Mouse (Mus musculus): ENCODE data around the gene Trio. TPM values are rescaled to one million over a fixed set of nuclear protein-coding genes. Genes with fewer than 3 reads are reported as not detected.

Gene Trio
- polyA plus RNA-seq, 1 experiment from 2014 or later: 39.5 TPM

DNA sequence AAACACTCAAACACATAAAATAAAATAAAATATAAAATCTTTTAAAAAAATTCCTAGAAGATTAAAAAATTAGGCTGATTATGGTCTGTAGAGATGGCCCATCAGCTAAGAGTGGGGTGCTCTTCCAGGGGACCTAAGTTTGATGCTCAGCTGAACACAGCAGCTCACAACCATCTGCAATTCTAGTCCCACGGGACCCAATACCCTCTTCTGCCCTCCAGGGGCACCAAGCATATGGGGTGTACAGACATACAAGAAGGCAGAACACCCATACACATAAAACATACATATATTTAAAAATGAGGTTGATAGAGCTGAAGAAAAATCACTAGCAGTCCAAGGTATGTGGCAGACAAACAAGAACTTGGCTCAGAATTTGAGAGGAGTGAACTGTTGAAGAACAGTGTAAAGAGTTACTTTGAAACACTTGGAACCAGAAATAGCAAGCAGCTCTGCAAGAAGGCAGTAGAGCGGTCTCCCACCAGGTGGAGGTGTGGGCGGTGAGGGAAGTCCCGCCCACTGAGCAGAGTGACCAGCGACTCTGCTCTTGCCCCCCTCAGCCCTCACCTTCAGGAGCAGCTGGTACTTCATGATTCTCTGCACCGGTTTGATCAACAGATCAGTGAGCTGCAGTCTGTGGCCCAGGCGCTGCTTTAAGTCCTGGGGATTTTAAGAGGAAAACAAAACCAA lies 270.9 kb downstream of the Trio start:
- WGBS: 92% methylated on average over 7 of the region's 7 CpGs
- H3K9me3 ChIP-seq: no peaks in the 10 kb centered on the region
- H3K9ac ChIP-seq: no peak overlapping the region
- peaks cover 95% of the 10 kb centered on the region for H3K36me3 ChIP-seq
- H3K4me3 ChIP-seq: no peak overlapping the region
- peaks cover 14% of the 10 kb centered on the region for H3K4me1 ChIP-seq (replicated peaks)
- H3K27me3 ChIP-seq: no peaks in the 10 kb centered on the region
- H3K27ac ChIP-seq: no peak overlapping the region
- no peak overlapping the region for H3K4me2 ChIP-seq
- ATAC-seq (ENCODE audit: low FRiP score): no peak

DNA sequence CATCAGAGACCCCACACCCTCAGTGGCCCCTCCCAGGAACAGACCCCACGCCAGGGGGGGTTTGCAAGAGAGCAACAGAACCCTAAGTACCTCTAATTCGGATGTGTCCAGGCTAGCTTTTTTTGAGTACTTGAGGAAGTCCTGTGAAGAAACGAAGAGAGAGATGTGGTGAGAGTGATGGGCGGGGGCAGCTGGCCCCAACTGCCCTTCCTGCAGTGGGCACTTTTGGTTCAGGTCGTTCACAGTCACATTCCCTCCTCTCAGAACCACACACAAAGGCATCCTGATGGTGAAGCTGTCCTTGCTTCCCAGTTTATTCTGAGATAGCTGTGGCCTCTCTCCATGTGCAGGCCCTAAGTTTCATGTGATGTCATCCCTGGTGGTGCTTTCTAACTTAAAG lies 271.7 kb downstream of the Trio start:
- Histone ChIP-seq H3K9me3 (no peaks in the 10 kb centered on the region), H3K4me2 (no peak overlapping the region), H3K36me3 (peaks cover 95% of the 10 kb centered on the region), H3K4me1 (replicated peaks) (peaks cover 14% of the 10 kb centered on the region), H3K27me3 (no peaks in the 10 kb centered on the region), H3K27ac (no peak overlapping the region), H3K4me3 (no peak overlapping the region), H3K9ac (0 out of 2 replicates have a peak overlapping the region, but pooled peaks have one; percentile 9)
- ATAC-seq (ENCODE audit: low FRiP score): no peak
- 85% methylated on average over 5 of the region's 5 CpGs for WGBS

GRCm38 (mm10) chr15:27752677-27753342 lies 272.8 kb downstream of the Trio start:
- Histone ChIP-seq H3K36me3 (peaks cover 95% of the 10 kb centered on the region), H3K9ac (no peak overlapping the region), H3K27ac (peak overlapping the region; percentile 48), H3K4me1 (replicated peaks) (peaks cover 14% of the 10 kb centered on the region), H3K9me3 (no peaks in the 10 kb centered on the region), H3K4me2 (no peak overlapping the region), H3K27me3 (no peaks in the 10 kb centered on the region), H3K4me3 (no peak overlapping the region)
- ATAC-seq (ENCODE audit: low FRiP score): no peak
- 55% methylated on average over 7 of the region's 7 CpGs for WGBS

DNA sequence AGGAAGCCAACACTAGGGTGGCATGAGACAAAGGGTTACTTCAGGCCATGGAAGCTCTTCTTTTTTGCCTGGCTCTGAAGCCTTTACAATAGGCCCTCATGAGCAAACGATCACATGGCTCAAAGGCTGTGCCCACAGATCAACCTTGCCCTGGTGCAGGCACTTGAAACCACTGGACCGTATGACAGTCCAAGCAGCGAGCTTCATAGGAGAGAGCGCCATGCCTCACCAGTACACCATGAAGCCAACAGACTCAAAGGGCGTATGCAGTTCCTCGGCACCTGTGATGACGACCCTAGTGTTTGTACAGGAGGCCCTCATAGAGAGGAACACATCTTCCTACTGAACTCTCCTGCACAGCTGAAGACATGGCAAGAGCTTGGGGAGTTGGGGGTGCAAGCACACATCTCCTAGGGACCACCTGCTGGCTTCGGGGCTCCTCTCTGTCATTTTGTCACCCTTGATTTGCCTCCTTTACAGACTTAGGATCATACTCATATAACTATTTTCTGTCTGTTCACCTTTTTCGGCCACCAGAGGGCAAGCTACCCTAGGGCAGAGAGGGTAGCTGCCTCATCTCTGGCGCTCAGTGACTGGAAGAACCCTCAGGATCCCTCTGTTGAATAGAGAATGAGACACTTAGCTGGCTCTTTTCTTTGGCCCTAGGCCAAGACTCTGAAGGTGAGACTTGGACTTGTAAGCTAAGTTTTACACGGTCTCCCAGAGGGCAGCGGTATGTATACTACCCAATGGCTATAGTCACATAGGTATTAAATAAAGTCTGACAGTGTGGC lies 273.8 kb downstream of the Trio start:
- H3K4me2 ChIP-seq: no peak overlapping the region
- H3K9me3 ChIP-seq: no peaks in the 10 kb centered on the region
- H3K9ac ChIP-seq: no peak overlapping the region
- WGBS: 81% methylated on average over 12 of the region's 12 CpGs
- ATAC-seq (ENCODE audit: low FRiP score): peak; percentile 64; the same call in 1 of the 2 replicates
- H3K36me3 ChIP-seq: peaks cover 95% of the 10 kb centered on the region
- H3K27me3 ChIP-seq: no peaks in the 10 kb centered on the region
- H3K27ac ChIP-seq: no peak overlapping the region
- H3K4me1 ChIP-seq (replicated peaks): peaks cover 14% of the 10 kb centered on the region
- no peak overlapping the region for H3K4me3 ChIP-seq

GRCm38 (mm10) chr15:27748739-27749138 lies 276.9 kb downstream of the Trio start:
- no peak overlapping the region for H3K4me3 ChIP-seq
- H3K27ac ChIP-seq: no peak overlapping the region
- ATAC-seq (ENCODE audit: low FRiP score): no peak
- no peak overlapping the region for H3K4me2 ChIP-seq
- H3K27me3 ChIP-seq: no peaks in the 10 kb centered on the region
- WGBS: 92% methylated on average over 8 of the region's 8 CpGs
- no peaks in the 10 kb centered on the region for H3K9me3 ChIP-seq
- H3K9ac ChIP-seq: no peak overlapping the region
- H3K4me1 ChIP-seq (replicated peaks): peaks cover 9% of the 10 kb centered on the region
- H3K36me3 ChIP-seq: peaks cover 94% of the 10 kb centered on the region

GRCm38 (mm10) chr15:27747512-27747911 lies 278.1 kb downstream of the Trio start:
- 92% methylated on average over 18 of the region's 18 CpGs for WGBS

GRCm38 (mm10) chr15:27744995-27745394 lies 280.7 kb downstream of the Trio start:
- Histone ChIP-seq H3K27me3 (no peaks in the 10 kb centered on the region), H3K9ac (no peak overlapping the region), H3K27ac (no peak overlapping the region), H3K4me2 (no peak overlapping the region), H3K4me3 (no peak overlapping the region), H3K9me3 (no peaks in the 10 kb centered on the region), H3K36me3 (peaks cover 91% of the 10 kb centered on the region), H3K4me1 (replicated peaks) (no peaks in the 10 kb centered on the region)
- 86% methylated on average over 5 of the region's 5 CpGs for WGBS
- ATAC-seq (ENCODE audit: low FRiP score): no peak

More at GRCm38 (mm10) chr15:27747512-27747911, 278.1 kb downstream of the Trio start:
- no peak overlapping the region for H3K27ac ChIP-seq
- H3K27me3 ChIP-seq: no peaks in the 10 kb centered on the region
- H3K4me1 ChIP-seq (replicated peaks): no peaks in the 10 kb centered on the region
- ATAC-seq (ENCODE audit: low FRiP score): no peak
- no peak overlapping the region for H3K4me3 ChIP-seq
- no peaks in the 10 kb centered on the region for H3K9me3 ChIP-seq
- peaks cover 97% of the 10 kb centered on the region for H3K36me3 ChIP-seq
- H3K9ac ChIP-seq: no peak overlapping the region
- no peak overlapping the region for H3K4me2 ChIP-seq

GRCm38 (mm10) chr15:27740080-27740479 lies 285.6 kb downstream of the Trio start:
- H3K27ac ChIP-seq: no peak overlapping the region
- H3K4me3 ChIP-seq: no peak overlapping the region
- WGBS: 90% methylated on average over 7 of the region's 7 CpGs
- no peak overlapping the region for H3K4me2 ChIP-seq
- H3K9ac ChIP-seq: no peak overlapping the region
- peaks cover 82% of the 10 kb centered on the region for H3K36me3 ChIP-seq
- no peaks in the 10 kb centered on the region for H3K9me3 ChIP-seq
- H3K27me3 ChIP-seq: no peaks in the 10 kb centered on the region
- no peaks in the 10 kb centered on the region for H3K4me1 ChIP-seq (replicated peaks)
- ATAC-seq (ENCODE audit: low FRiP score): no peak

DNA sequence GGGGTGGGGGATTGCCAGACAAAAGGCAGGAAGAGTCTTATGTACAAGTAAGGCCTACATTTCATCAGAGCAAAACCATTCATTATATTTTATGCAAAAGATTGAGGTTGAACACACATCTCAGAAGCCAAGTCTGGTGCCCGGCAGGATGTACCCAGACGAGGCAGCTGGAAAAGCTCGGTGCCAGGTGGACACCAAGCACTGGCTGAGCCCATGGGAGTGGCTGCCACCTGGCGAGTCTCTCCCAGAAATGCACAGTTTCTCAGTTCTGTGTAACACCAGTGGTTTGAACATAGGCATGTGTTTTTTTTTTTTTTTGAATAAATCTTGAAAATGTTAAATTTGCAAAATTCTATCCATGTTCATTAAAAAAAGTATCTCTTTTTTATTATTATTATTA lies 293.8 kb downstream of the Trio start:
- Histone ChIP-seq H3K27ac (no peak overlapping the region), H3K4me2 (no peak overlapping the region), H3K36me3 (peaks cover 68% of the 10 kb centered on the region), H3K9me3 (no peaks in the 10 kb centered on the region), H3K9ac (no peak overlapping the region), H3K4me3 (no peak overlapping the region), H3K4me1 (replicated peaks) (no peaks in the 10 kb centered on the region), H3K27me3 (no peaks in the 10 kb centered on the region)
- 84% methylated on average over 4 of the region's 4 CpGs for WGBS
- no peak for ATAC-seq (ENCODE audit: low FRiP score)

GRCm38 (mm10) chr15:27726228-27726627 lies 299.4 kb downstream of the Trio start:
- H3K4me2 ChIP-seq: no peak overlapping the region
- WGBS: 86% methylated on average over 6 of the region's 6 CpGs
- ATAC-seq (ENCODE audit: low FRiP score): no peak

DNA sequence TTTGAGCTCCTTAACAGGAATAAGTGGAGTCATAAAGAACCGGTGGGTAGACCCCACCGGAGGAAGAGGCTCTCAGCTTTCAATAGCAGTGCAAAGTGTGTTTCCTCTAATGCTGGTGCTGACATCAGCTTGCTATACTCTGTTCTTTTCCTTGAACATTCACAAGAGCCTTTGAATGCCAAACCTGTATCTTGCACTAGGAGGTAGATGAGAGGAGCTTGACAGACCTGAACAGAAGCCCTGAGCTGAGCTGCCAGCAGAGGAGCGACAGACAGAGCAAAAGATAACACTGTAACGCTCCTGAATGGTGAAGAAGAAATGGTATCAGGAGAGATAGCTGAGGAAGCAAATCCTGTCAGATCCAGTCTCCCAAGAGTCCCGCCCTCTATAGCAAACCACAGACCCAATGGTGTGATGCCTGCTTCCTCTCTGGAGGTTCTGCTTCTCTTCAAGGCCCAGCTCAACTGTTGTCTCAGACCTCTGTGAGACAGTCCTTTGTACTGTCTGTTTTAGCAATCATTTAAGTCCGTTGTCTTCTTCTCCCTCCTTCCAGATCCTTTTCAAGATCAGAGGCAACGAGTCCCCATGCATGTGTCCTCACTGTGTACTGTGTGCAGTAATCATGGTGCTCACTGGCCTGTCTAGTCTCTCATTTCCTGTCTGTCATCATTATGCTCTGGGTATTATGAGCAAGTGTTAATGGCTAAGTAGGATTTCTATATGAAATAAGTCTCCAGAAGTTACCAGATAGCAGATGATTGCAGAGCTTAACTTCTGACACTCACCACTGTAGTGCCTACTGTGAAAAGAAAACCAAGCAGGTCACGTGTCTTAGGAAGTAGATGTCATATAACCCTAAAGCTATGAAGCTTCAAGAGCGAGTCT lies 300.6 kb downstream of the Trio start:
- no peak overlapping the region for H3K4me2 ChIP-seq
- peaks cover 14% of the 10 kb centered on the region; the same call in 1 of the 2 replicates for H3K36me3 ChIP-seq
- no peak overlapping the region for H3K9ac ChIP-seq
- no peaks in the 10 kb centered on the region for H3K27me3 ChIP-seq
- H3K27ac ChIP-seq: peak overlapping the region; percentile 3; the same call in 1 of the 2 replicates
- 85% methylated on average over 9 of the region's 9 CpGs for WGBS
- peaks cover 3% of the 10 kb centered on the region; the same call in 1 of the 2 replicates for H3K9me3 ChIP-seq
- no peak overlapping the region for H3K4me3 ChIP-seq
- no peak for ATAC-seq (ENCODE audit: low FRiP score)
- no peaks in the 10 kb centered on the region for H3K4me1 ChIP-seq (replicated peaks)

More at GRCm38 (mm10) chr15:27726228-27726627, 299.4 kb downstream of the Trio start:
- peaks cover 3% of the 10 kb centered on the region; the same call in 1 of the 2 replicates for H3K9me3 ChIP-seq
- H3K9ac ChIP-seq: no peak overlapping the region
- no peak overlapping the region for H3K4me3 ChIP-seq
- H3K4me1 ChIP-seq (replicated peaks): no peaks in the 10 kb centered on the region
- H3K27me3 ChIP-seq: no peaks in the 10 kb centered on the region
- H3K27ac ChIP-seq: no peak overlapping the region
- peaks cover 18% of the 10 kb centered on the region; the same call in 1 of the 2 replicates for H3K36me3 ChIP-seq
